Mouse (Mus musculus) embryonic facial prominence, embryonic 10.5 days (tissue): ENCODE results near the gene Edn1. TPM values are rescaled to one million over a fixed set of nuclear protein-coding genes. Genes with fewer than 3 reads are reported as not detected.

Experiments used
- DNase-seq: peaks from one replicate; pipeline ENCODE4 v3.0.0-alpha.2; 2017; ENCODE audit warnings: low spot score
- H3K27ac ChIP-seq: fragments of 300-500 bp; sonication (generic); replicated peaks from 2 replicates; pipeline ENCODE4 v1.5.1; 2016; ENCODE audit warnings: mild to moderate bottlenecking
- H3K27me3 ChIP-seq: fragments of 300-500 bp; sonication (generic); replicated peaks from 2 replicates; pipeline ENCODE4 v1.6.1; 2016; ENCODE audit warnings: low read depth, mild to moderate bottlenecking; ENCODE audit not compliant: poor library complexity, severe bottlenecking
- H3K36me3 ChIP-seq: fragments of 300-500 bp; sonication (generic); replicated peaks from 2 replicates; pipeline ENCODE4 v1.6.1; 2016; ENCODE audit warnings: mild to moderate bottlenecking, moderate library complexity
- H3K4me1 ChIP-seq: fragments of 300-500 bp; sonication (generic); 2 replicates; pipeline ENCODE4 v1.6.1; 2016
- H3K4me3 ChIP-seq: fragments of 300-500 bp; sonication (generic); 2 replicates; pipeline ENCODE4 v1.5.1; 2016; ENCODE audit warnings: mild to moderate bottlenecking, moderate library complexity
- H3K9me3 ChIP-seq: fragments of 300-500 bp; sonication (generic); 2 replicates; pipeline ENCODE4 v1.6.1; 2016; ENCODE audit warnings: mild to moderate bottlenecking
- WGBS: fragments of 180-500 bp; shearing (Covaris S2); methylation state at CpG from one replicate; pipeline ENCODE4 v1.1.7; 2016; 5-methylcytosine and 5-hydroxymethylcytosine counted together
- polyA plus RNA-seq: library from polyadenylated mRNA; unstranded; fragments of >200 nt; fragmentation: Nextera tagmentation; extraction: Ambion mirVana; gene quantifications from 2 replicates; pipeline ENCODE4 v1.2.1, GENCODE M21; 2016

The Edn1 gene
- polyA plus RNA-seq, result 1.7 and 1.9 TPM in 2 replicates

DNA sequence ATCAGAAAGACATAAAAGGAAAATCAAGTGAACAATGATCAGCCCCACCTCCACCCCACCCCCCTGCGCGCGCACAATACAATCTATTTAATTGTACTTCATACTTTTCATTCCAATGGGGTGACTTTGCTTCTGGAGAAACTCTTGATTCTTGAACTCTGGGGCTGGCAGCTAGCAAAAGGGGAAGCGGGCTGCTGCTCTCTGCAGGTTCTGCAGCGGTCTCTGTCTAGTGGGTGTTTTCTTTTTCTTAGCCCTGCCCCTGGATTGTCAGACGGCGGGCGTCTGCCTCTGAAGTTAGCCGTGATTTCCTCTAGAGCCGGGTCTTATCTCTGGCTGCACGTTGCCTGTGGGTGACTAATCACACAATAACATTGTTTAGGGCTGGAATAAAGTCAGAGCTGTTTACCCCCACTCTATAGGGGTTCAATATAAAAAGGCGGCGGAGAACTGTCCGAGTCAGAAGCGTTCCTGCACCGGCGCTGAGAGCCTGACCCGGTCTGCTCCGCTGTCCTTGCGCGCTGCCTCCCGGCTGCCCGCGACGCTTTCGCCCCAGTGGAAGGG, at the start of gene Edn1:
TSS of gene Edn1 (plus strand) at position 316 of the 561 bp plus-strand sequence.
- H3K27me3 ChIP-seq, result peaks cover 69% of the 10 kb centered on the region
- DNase-seq, result peak; percentile 64
- H3K27ac ChIP-seq, result no peak within 1 kb of the TSS
- H3K36me3 ChIP-seq, result no peaks in the 10 kb centered on the region
- H3K4me1 ChIP-seq, result peaks cover 37% of the 10 kb centered on the region
- WGBS, result under 1% methylated on average over 26 of the region's 26 CpGs
- no peaks in the 10 kb centered on the region for H3K9me3 ChIP-seq
- peak within 1 kb of the TSS; percentile 54 for H3K4me3 ChIP-seq

- Histone ChIP-seq H3K9me3 (peaks cover 4% of the 10 kb centered on the region; the same call in 1 of the 2 replicates), H3K27ac (no peak overlapping the region), H3K4me3 (no peak overlapping the region), H3K36me3 (no peaks in the 10 kb centered on the region), H3K27me3 (no peaks in the 10 kb centered on the region), H3K4me1 (no peaks in the 10 kb centered on the region)
- DNase-seq, result no peak
- 84% methylated on average over 5 of the region's 5 CpGs for WGBS
Measured at GRCm38 (mm10) chr13:42253821-42254220, 47.5 kb upstream of the Edn1 start.

DNA sequence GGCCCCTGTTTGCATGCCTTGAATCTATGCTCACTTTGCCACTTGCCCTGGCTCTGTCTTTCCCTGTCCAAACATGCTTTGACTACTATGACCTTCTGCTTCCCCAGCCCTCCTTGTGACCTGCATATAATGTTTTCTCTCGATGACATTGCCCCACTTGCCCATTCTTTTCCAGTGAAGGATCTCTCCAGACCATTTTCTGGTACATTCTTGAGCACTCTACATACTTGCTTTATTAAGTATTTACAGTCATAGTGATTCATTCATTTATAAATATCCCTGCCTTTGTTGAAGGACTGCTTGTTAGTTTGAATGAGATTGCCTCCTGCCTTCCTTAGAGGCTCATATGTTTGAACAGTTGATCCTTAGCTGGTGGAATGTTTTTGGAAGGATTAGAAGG, 46.2 kb upstream of the Edn1 start:
- no peak for DNase-seq
- H3K4me1 ChIP-seq, result no peaks in the 10 kb centered on the region
- no peaks in the 10 kb centered on the region for H3K36me3 ChIP-seq
- H3K9me3 ChIP-seq, result peaks cover 4% of the 10 kb centered on the region; the same call in 1 of the 2 replicates
- H3K27me3 ChIP-seq, result no peaks in the 10 kb centered on the region
- no peak overlapping the region for H3K27ac ChIP-seq
- 85% methylated on average over 1 of the region's 1 CpGs for WGBS
- no peak overlapping the region for H3K4me3 ChIP-seq

- Histone ChIP-seq H3K36me3 (no peaks in the 10 kb centered on the region), H3K9me3 (peaks cover 4% of the 10 kb centered on the region; the same call in 1 of the 2 replicates), H3K4me1 (no peaks in the 10 kb centered on the region), H3K27ac (no peak overlapping the region), H3K27me3 (no peaks in the 10 kb centered on the region), H3K4me3 (no peak overlapping the region)
- 90% methylated on average over 5 of the region's 5 CpGs for WGBS
- no peak for DNase-seq
Measured at GRCm38 (mm10) chr13:42258422-42258821, 42.9 kb upstream of the Edn1 start.

GRCm38 (mm10) chr13:42260667-42261066, 40.6 kb upstream of the Edn1 start:
- peaks cover under 1% of the 10 kb centered on the region; the same call in 1 of the 2 replicates for H3K9me3 ChIP-seq
- H3K27ac ChIP-seq, result no peak overlapping the region
- H3K4me3 ChIP-seq, result no peak overlapping the region
- no peaks in the 10 kb centered on the region for H3K27me3 ChIP-seq
- WGBS, result 92% methylated on average over 6 of the region's 6 CpGs
- DNase-seq, result no peak
- no peaks in the 10 kb centered on the region for H3K36me3 ChIP-seq
- H3K4me1 ChIP-seq, result no peaks in the 10 kb centered on the region

- DNase-seq, result no peak
- 83% methylated on average over 9 of the region's 9 CpGs for WGBS
- H3K4me1 ChIP-seq, result no peaks in the 10 kb centered on the region
- H3K36me3 ChIP-seq, result no peaks in the 10 kb centered on the region
- no peaks in the 10 kb centered on the region for H3K27me3 ChIP-seq
- no peak overlapping the region for H3K4me3 ChIP-seq
- H3K9me3 ChIP-seq, result no peaks in the 10 kb centered on the region
- H3K27ac ChIP-seq, result no peak overlapping the region
Measured at GRCm38 (mm10) chr13:42270051-42270450, 31.2 kb upstream of the Edn1 start.

DNA sequence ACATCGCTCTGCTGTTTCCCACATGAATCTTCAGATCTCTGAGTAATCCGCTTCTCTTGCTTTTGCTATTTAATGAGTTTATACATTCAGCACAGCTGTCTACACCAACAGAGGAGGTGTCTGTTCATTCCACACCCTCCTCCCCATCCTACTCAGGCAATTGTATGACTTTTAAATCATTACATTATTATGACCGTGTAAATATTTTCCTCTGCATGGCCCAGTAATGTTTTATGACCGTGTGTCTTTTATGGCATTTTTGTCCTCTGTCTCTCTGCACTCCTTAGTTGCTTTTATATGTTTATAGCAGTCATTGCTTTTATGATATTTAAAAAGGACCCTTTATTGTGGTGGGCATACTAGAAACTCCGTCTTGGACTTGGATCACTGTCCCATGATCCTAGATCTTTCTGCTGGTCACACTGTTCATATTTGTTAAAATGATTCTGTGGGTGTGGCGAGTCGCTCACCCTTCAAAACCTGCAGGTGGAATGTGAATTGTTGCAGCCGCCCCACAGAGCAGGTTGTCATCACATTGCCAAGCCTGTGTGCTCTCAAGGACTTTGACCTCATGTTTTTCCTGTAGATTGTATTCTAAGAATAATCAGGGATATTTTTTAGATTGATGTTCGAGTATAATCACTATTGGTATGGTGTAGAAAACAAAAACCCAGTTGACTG, 24.4 kb upstream of the Edn1 start:
- Histone ChIP-seq H3K36me3 (no peaks in the 10 kb centered on the region), H3K4me3 (no peak overlapping the region), H3K4me1 (no peaks in the 10 kb centered on the region), H3K27me3 (no peaks in the 10 kb centered on the region), H3K9me3 (no peaks in the 10 kb centered on the region), H3K27ac (no peak overlapping the region)
- no peak for DNase-seq
- WGBS, result 89% methylated on average over 9 of the region's 9 CpGs

- Histone ChIP-seq H3K4me1 (no peaks in the 10 kb centered on the region), H3K27ac (no peak overlapping the region), H3K9me3 (no peaks in the 10 kb centered on the region), H3K4me3 (no peak overlapping the region), H3K27me3 (no peaks in the 10 kb centered on the region), H3K36me3 (no peaks in the 10 kb centered on the region)
- 97% methylated on average over 2 of the region's 2 CpGs for whole genome bisulfite sequencing
- DNase-seq, result no peak
Measured at GRCm38 (mm10) chr13:42277751-42278150, 23.5 kb upstream of the Edn1 start.

- Histone ChIP-seq H3K9me3 (no peaks in the 10 kb centered on the region), H3K4me1 (peaks cover 11% of the 10 kb centered on the region; the same call in 1 of the 2 replicates), H3K27ac (no peak overlapping the region), H3K36me3 (no peaks in the 10 kb centered on the region), H3K27me3 (no peaks in the 10 kb centered on the region), H3K4me3 (no peak overlapping the region)
- no peak for DNase-seq
- WGBS, result 91% methylated on average over 3 of the region's 3 CpGs
Measured at GRCm38 (mm10) chr13:42285896-42286295, 15.4 kb upstream of the Edn1 start.

- 92% methylated on average over 4 of the region's 4 CpGs for WGBS
- no peak for DNase-seq
- peaks cover 11% of the 10 kb centered on the region; the same call in 1 of the 2 replicates for H3K4me1 ChIP-seq
Measured at GRCm38 (mm10) chr13:42286768-42287167, 14.5 kb upstream of the Edn1 start.

GRCm38 (mm10) chr13:42292593-42292992, 8.7 kb upstream of the Edn1 start:
- H3K27me3 ChIP-seq, result no peaks in the 10 kb centered on the region
- 88% methylated on average over 5 of the region's 5 CpGs for WGBS
- H3K36me3 ChIP-seq, result no peaks in the 10 kb centered on the region
- H3K27ac ChIP-seq, result no peak overlapping the region
- peaks cover 11% of the 10 kb centered on the region; the same call in 1 of the 2 replicates for H3K4me1 ChIP-seq
- no peak overlapping the region for H3K4me3 ChIP-seq
- DNase-seq, result no peak
- no peaks in the 10 kb centered on the region for H3K9me3 ChIP-seq

More at GRCm38 (mm10) chr13:42286768-42287167, 14.5 kb upstream of the Edn1 start:
- no peaks in the 10 kb centered on the region for H3K9me3 ChIP-seq
- no peak overlapping the region for H3K27ac ChIP-seq
- no peak overlapping the region for H3K4me3 ChIP-seq
- H3K27me3 ChIP-seq, result no peaks in the 10 kb centered on the region
- H3K36me3 ChIP-seq, result no peaks in the 10 kb centered on the region

- no peak for DNase-seq
- H3K36me3 ChIP-seq, result no peaks in the 10 kb centered on the region
- no peak overlapping the region for H3K4me3 ChIP-seq
- H3K9me3 ChIP-seq, result no peaks in the 10 kb centered on the region
- H3K27me3 ChIP-seq, result peaks cover 43% of the 10 kb centered on the region
- H3K27ac ChIP-seq, result no peak overlapping the region
- 76% methylated on average over 8 of the region's 8 CpGs for WGBS
- H3K4me1 ChIP-seq, result peaks cover 31% of the 10 kb centered on the region
Measured at GRCm38 (mm10) chr13:42298302-42298701, 3.0 kb upstream of the Edn1 start.

- no peak for DNase-seq
- H3K4me3 ChIP-seq, result no peak overlapping the region
- H3K4me1 ChIP-seq, result peaks cover 36% of the 10 kb centered on the region
- no peak overlapping the region for H3K27ac ChIP-seq
- no peaks in the 10 kb centered on the region for H3K36me3 ChIP-seq
- peaks cover 47% of the 10 kb centered on the region for H3K27me3 ChIP-seq
- no peaks in the 10 kb centered on the region for H3K9me3 ChIP-seq
Measured at GRCm38 (mm10) chr13:42298766-42299165, 2.5 kb upstream of the Edn1 start.
